Mouse (Mus musculus) right cerebral cortex, adult 2 months (tissue): Measurements from ENCODE around the gene Gpx4.

Experiments used
- DNase-seq, 2 experiments: peaks; one replicate each; pipeline ENCODE4 v3.0.0; 2021 to 2022; ENCODE audit warnings: low spot score in 2 of 2

Gpx4 gene

GRCm38 (mm10) chr10:80072623-80073489 is 25.9 kb downstream of the Gpx4 start:
- no peak for DNase-seq

GRCm38 (mm10) chr10:80074813-80075601 is 28.0 kb downstream of the Gpx4 start:
- peak; percentile 31 to 49 for DNase-seq

GRCm38 (mm10) chr10:80075924-80076323 is 29.0 kb downstream of the Gpx4 start:
- DNase-seq = no peak

- DNase-seq = no peak
Measured at GRCm38 (mm10) chr10:80076386-80076785, 29.4 kb downstream of the Gpx4 start.

GRCm38 (mm10) chr10:80077312-80077711 is 30.3 kb downstream of the Gpx4 start:
- no peak for DNase-seq

- DNase-seq = no peak
Measured at GRCm38 (mm10) chr10:80078366-80078765, 31.4 kb downstream of the Gpx4 start.

GRCm38 (mm10) chr10:80080396-80081070 is 33.6 kb downstream of the Gpx4 start:
- no peak for DNase-seq

- DNase-seq = no peak
Measured at GRCm38 (mm10) chr10:80081075-80081474, 34.1 kb downstream of the Gpx4 start.

GRCm38 (mm10) chr10:80084817-80085487 is 38.0 kb downstream of the Gpx4 start:
- peak; percentile 37 to 48 for DNase-seq

- DNase-seq = no peak
Measured at GRCm38 (mm10) chr10:80086847-80087246, 39.9 kb downstream of the Gpx4 start.

- DNase-seq = no peak
Measured at GRCm38 (mm10) chr10:80087483-80087882, 40.5 kb downstream of the Gpx4 start.

GRCm38 (mm10) chr10:80089146-80089545 is 42.2 kb downstream of the Gpx4 start:
- no peak for DNase-seq

GRCm38 (mm10) chr10:80091527-80091926 is 44.6 kb downstream of the Gpx4 start:
- DNase-seq = no peak

- DNase-seq = no peak
Measured at GRCm38 (mm10) chr10:80092690-80093089, 45.7 kb downstream of the Gpx4 start.

GRCm38 (mm10) chr10:80094085-80094484 is 47.1 kb downstream of the Gpx4 start:
- DNase-seq = no peak

GRCm38 (mm10) chr10:80094684-80095083 is 47.7 kb downstream of the Gpx4 start:
- no peak for DNase-seq

- no peak for DNase-seq
Measured at GRCm38 (mm10) chr10:80095547-80095946, 48.6 kb downstream of the Gpx4 start.

- no peak for DNase-seq
Measured at GRCm38 (mm10) chr10:80097275-80097674, 50.3 kb downstream of the Gpx4 start.

GRCm38 (mm10) chr10:80098630-80099029 is 51.7 kb downstream of the Gpx4 start:
- DNase-seq = no peak

GRCm38 (mm10) chr10:80100982-80101381 is 54.0 kb downstream of the Gpx4 start:
- no peak for DNase-seq

GRCm38 (mm10) chr10:80102216-80102915 is 55.4 kb downstream of the Gpx4 start:
- DNase-seq = peak; percentile 76 to 83
